In the genomic region with DNA sequence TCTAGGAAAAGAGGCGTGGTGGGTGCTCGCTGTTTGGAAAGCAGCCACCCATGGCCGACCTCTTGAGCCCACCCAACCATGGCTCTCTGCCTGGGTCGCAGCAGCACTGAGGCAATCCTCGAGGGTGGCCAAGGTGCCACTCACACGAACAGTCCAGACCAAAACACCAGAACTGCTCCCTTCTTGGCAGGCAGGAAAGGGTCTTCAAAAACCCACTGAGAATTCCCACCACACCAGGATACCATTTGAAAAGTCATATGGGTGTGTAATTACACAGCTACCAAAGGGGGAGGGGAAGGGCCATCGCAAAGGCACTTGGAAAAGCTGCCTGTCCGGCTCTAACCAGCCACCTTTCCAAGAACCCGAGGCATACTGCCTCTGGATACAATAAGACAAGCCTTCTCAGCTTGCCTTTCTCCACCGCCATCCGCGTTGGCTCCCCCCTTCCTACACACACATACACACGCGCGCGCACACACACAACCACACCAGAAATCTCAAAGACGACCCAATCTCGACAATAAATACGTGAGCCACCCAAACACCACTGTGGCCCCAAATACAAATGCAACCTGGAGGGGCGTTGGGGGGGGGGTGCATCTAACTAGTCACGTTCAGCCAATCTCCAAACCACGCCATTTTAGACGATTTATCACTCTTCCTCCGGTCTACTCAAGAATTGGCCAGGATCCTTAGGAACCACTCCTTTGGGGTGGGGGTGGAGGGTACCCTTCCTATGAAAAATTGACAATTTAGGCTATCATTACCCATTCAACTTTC, we compare ENCODE assay signal across 7 mouse cellular contexts. TPM values are rescaled to one million over a fixed set of nuclear protein-coding genes. Genes with fewer than 3 reads are reported as not detected.
A peak's percentile ranks its signal among the peaks of the same experiment; 100 is the strongest.
DNase-seq lines count a peak whose midpoint lies in the region; ATAC-seq lines count a peak whose summit lies in the region.

No protein-coding gene starts in this region.

- DNase-seq in adrenal gland, postnatal 36 days = peak; percentile 60 to 69
- peak; percentile 79 for DNase-seq in embryo, embryonic 9.5 days (ENCODE audit: extremely low spot score)
- DNase-seq in heart, adult 8-10 months (ENCODE audit: low spot score) = peak; percentile 49
- peak; percentile 20 to 67 for DNase-seq in spleen, postnatal 4 days (ENCODE audit: low spot score in 2 of 2)

- peak; percentile 21; the same call in 1 of the 2 replicates for ATAC-seq in kidney, embryonic 14.5 days (ENCODE audit: low FRiP score, low TSS enrichment)
- no peak for ATAC-seq in limb, embryonic 13.5 days (ENCODE audit: low FRiP score, low read depth)
- 0 out of 2 replicates have a peak, but pooled peaks have one; percentile 6 for ATAC-seq in monocyte, adult 5-6 weeks (replicated peaks; ENCODE audit: insufficient number of reproducible peaks, low FRiP score, low TSS enrichment, poor library complexity, severe bottlenecking)

- no peaks in the 10 kb centered on the region for H3K9me3 ChIP-seq in kidney, embryonic 14.5 days (ENCODE audit: control insufficient read depth, low read length)
- H3K9me3 ChIP-seq in limb, embryonic 13.5 days = no peaks in the 10 kb centered on the region

- H3K27ac ChIP-seq in kidney, embryonic 14.5 days (ENCODE audit: low read depth, low read length) = peak overlapping the region; percentile 99
- H3K27ac ChIP-seq in limb, embryonic 13.5 days = peak overlapping the region; percentile 100

- H3K4me3 ChIP-seq in kidney, embryonic 14.5 days (ENCODE audit: low read length) = peak overlapping the region; percentile 95
- H3K4me3 ChIP-seq in limb, embryonic 13.5 days = peak overlapping the region; percentile 95

- H3K9ac ChIP-seq in kidney, embryonic 14.5 days (ENCODE audit: low read depth, low read length) = peak overlapping the region; percentile 100
- H3K9ac ChIP-seq in limb, embryonic 13.5 days = peak overlapping the region; percentile 100

- peak overlapping the region; percentile 54 for H3K4me2 ChIP-seq in kidney, embryonic 14.5 days (replicated peaks; ENCODE audit: low read depth, low read length)
- H3K4me2 ChIP-seq in limb, embryonic 13.5 days (replicated peaks) = peak overlapping the region; percentile 68

- H3K27me3 ChIP-seq in kidney, embryonic 14.5 days (ENCODE audit: control insufficient read depth, insufficient read depth, low read length) = no peaks in the 10 kb centered on the region
- H3K27me3 ChIP-seq in limb, embryonic 13.5 days = no peaks in the 10 kb centered on the region

- peaks cover 21% of the 10 kb centered on the region for H3K36me3 ChIP-seq in kidney, embryonic 14.5 days (ENCODE audit: control insufficient read depth, insufficient read depth, low read length)
- peaks cover 32% of the 10 kb centered on the region for H3K36me3 ChIP-seq in limb, embryonic 13.5 days

- 0 out of 2 replicates have a peak, but pooled peaks cover 2% of the 10 kb centered on the region for H3K4me1 ChIP-seq in kidney, embryonic 14.5 days (ENCODE audit: control insufficient read depth, insufficient read depth, low read length)
- H3K4me1 ChIP-seq in limb, embryonic 13.5 days = peaks cover 14% of the 10 kb centered on the region; the same call in 1 of the 2 replicates

- WGBS in kidney, embryonic 14.5 days = under 1% methylated on average over 24 of the region's 24 CpGs
- WGBS in limb, embryonic 13.5 days = under 1% methylated on average over 24 of the region's 24 CpGs

RNA-seq across cellular contexts. Expression of a gene that starts 1.0 kb away (rescaled TPM):
- 10 to 100 TPM; 48.1 to 76.6 TPM for total RNA-seq in adrenal gland, postnatal 36 days (2021)
- 10 to 100 TPM; 20.7 to 32.9 (median 27.6) TPM for total RNA-seq in heart, adult 8-10 months (2022)
- 172 and 225 TPM in 2 replicates for polyA plus RNA-seq in kidney, embryonic 14.5 days (2014; fragmentation: Nextera tagmentation; extraction: Ambion mirVana)
- polyA plus RNA-seq in limb, embryonic 13.5 days (2015; fragmentation: Nextera tagmentation; extraction: Ambion mirVana) = 185 and 192 TPM in 2 replicates
- total RNA-seq in monocyte, adult 5-6 weeks (2017) = 88.8 to 161 TPM (median 153 TPM) in 3 replicates
